Mouse (Mus musculus) liver, embryonic 14.5 days (tissue): Measurements from ENCODE around the gene Crp. TPM values are rescaled to one million over a fixed set of nuclear protein-coding genes. Genes with fewer than 3 reads are reported as not detected.

Experiments
- ATAC-seq: fragments of 200-750 bp; cut with Nextera tagmentation; 2 replicates; pipeline ENCODE4 v1.8.0; 2017; ENCODE audit warnings: moderate number of reproducible peaks, mild to moderate bottlenecking, moderate library complexity; ENCODE audit not compliant: insufficient read depth
- DNase-seq, 3 experiments: peaks; one replicate each; pipeline ENCODE4 v3.0.0-alpha.2; 2012 to 2013; ENCODE audit warnings: low read depth in 3 of 3, low spot score in 3 of 3
- H3K27ac ChIP-seq: fragments of 300-500 bp; sonication (generic); 2 replicates; pipeline ENCODE4 v1.5.1; 2014; ENCODE audit warnings: moderate library complexity, mild to moderate bottlenecking, control low read depth, inconsistent platforms
- H3K27me3 ChIP-seq: fragments of 300-500 bp; sonication (generic); 2 replicates; pipeline ENCODE4 v1.6.1; 2014; ENCODE audit warnings: mild to moderate bottlenecking, low read length, moderate library complexity; ENCODE audit not compliant: control insufficient read depth, insufficient read depth
- H3K36me3 ChIP-seq: fragments of 300-500 bp; sonication (generic); replicated peaks from 2 replicates; pipeline ENCODE4 v1.6.1; 2014; ENCODE audit warnings: low read depth; ENCODE audit not compliant: control insufficient read depth, insufficient read depth
- H3K4me1 ChIP-seq, 2 experiments: fragments of 200-500 bp in 1 of 2; fragments of 300-500 bp in 1 of 2; sonication (generic) in 1 of 2; replicated peaks; 2 replicates each; pipeline ENCODE4 v1.6.1; 2012 to 2014; ENCODE audit warnings: antibody characterized with exemption in 1 of 2, inconsistent platforms in 1 of 2, low read length in 1 of 2; ENCODE audit not compliant: control insufficient read depth in 2 of 2, insufficient read depth in 2 of 2
- H3K4me2 ChIP-seq: fragments of 300-500 bp; sonication (generic); 2 replicates; pipeline ENCODE4 v1.6.1; 2014; ENCODE audit warnings: low read depth, mild to moderate bottlenecking, control low read depth, moderate library complexity
- H3K4me3 ChIP-seq, 2 experiments: fragments of 200-500 bp in 1 of 2; fragments of 300-500 bp in 1 of 2; sonication (generic) in 1 of 2; 2 replicates each; pipeline ENCODE4 v1.5.1; 2012 to 2014; ENCODE audit warnings: low read depth in 2 of 2, low read length in 2 of 2, mild to moderate bottlenecking in 2 of 2, control low read depth in 1 of 2, inconsistent platforms in 1 of 2, moderate library complexity in 1 of 2; ENCODE audit not compliant: insufficient read depth in 1 of 2
- H3K9ac ChIP-seq: fragments of 300-500 bp; sonication (generic); replicated peaks from 2 replicates; pipeline ENCODE4 v1.6.1; 2014; ENCODE audit warnings: mild to moderate bottlenecking, control low read depth, moderate library complexity
- H3K9me3 ChIP-seq: fragments of 300-500 bp; sonication (generic); 2 replicates; pipeline ENCODE4 v1.6.1; 2016; ENCODE audit warnings: low read length, mixed read lengths; ENCODE audit not compliant: control insufficient read depth
- CTCF ChIP-seq: IDR thresholded peaks from 2 replicates; pipeline ENCODE4 v1.5.1; 2016; ENCODE audit warnings: antibody characterized with exemption, low read depth, control low read depth
- EP300 ChIP-seq: IDR thresholded peaks from 2 replicates; pipeline ENCODE4 v1.6.1; 2016; ENCODE audit warnings: antibody characterized with exemption, low read depth
- WGBS: fragments of 180-500 bp; shearing (Covaris S2); extraction: QIAGEN DNeasy Blood & Tissue Kit; methylation state at CpG from one replicate; pipeline ENCODE4 v1.1.7; 2014; ENCODE audit not compliant: insufficient replicate concordance; 5-methylcytosine and 5-hydroxymethylcytosine counted together
- polyA plus RNA-seq, 2 experiments: library from polyadenylated mRNA; depleted of rRNA in 1 of 2; stranded (reverse) in 1 of 2; unstranded in 1 of 2; fragments of >200 nt; fragmentation: Nextera tagmentation in 1 of 2; extraction: Ambion mirVana in 1 of 2; gene quantifications; 2 replicates each; pipeline versions ENCODE4 v1.2.1 to v1.2.3; 2012 to 2014

Crp gene
- polyA plus RNA-seq, 2 experiments, result 10.8 to 39.0 TPM

- TF ChIP-seq CTCF (no peak), EP300 (no peak)
- H3K4me2 ChIP-seq, result no peak overlapping the region
- no peaks in the 10 kb centered on the region for H3K9me3 ChIP-seq
- DNase-seq, result no peak
- 74% methylated on average over 4 of the region's 4 CpGs for WGBS
- no peak overlapping the region for H3K4me3 ChIP-seq
- H3K27ac ChIP-seq, result no peak overlapping the region
- no peak overlapping the region for H3K9ac ChIP-seq
- no peak for ATAC-seq
- no peaks in the 10 kb centered on the region for H3K27me3 ChIP-seq
- H3K4me1 ChIP-seq, result no peaks in the 10 kb centered on the region
- no peaks in the 10 kb centered on the region for H3K36me3 ChIP-seq
Measured at GRCm38 (mm10) chr1:172706243-172706642, 8.4 kb downstream of the Crp start.

- TF ChIP-seq CTCF, result no peak
- H3K36me3 ChIP-seq, result no peaks in the 10 kb centered on the region
- no peak overlapping the region for H3K4me3 ChIP-seq
- H3K27me3 ChIP-seq, result no peaks in the 10 kb centered on the region
- 66% methylated on average over 3 of the region's 3 CpGs for whole genome bisulfite sequencing
- no peak overlapping the region for H3K9ac ChIP-seq
- no peak for DNase-seq
- no peak for ATAC-seq
- H3K4me2 ChIP-seq, result no peak overlapping the region
- no peak overlapping the region for H3K27ac ChIP-seq
- H3K9me3 ChIP-seq, result no peaks in the 10 kb centered on the region
- no peaks in the 10 kb centered on the region for H3K4me1 ChIP-seq
Measured at GRCm38 (mm10) chr1:172709788-172710350, 12.0 kb downstream of the Crp start.

GRCm38 (mm10) chr1:172711396-172711795, 13.5 kb downstream of the Crp start:
- Histone ChIP-seq H3K27me3 (no peaks in the 10 kb centered on the region), H3K36me3 (no peaks in the 10 kb centered on the region), H3K27ac (no peak overlapping the region), H3K9me3 (no peaks in the 10 kb centered on the region), H3K4me2 (no peak overlapping the region), H3K9ac (no peak overlapping the region), H3K4me1 (no peaks in the 10 kb centered on the region), H3K4me3 (no peak overlapping the region)
- DNase-seq (no peak), ATAC-seq (no peak)
- TF ChIP-seq CTCF, result no peak
- TF ChIP-seq EP300, result no peak
- 23% methylated on average over 2 of the region's 2 CpGs for WGBS

GRCm38 (mm10) chr1:172711962-172712361, 14.1 kb downstream of the Crp start:
- no peak for DNase-seq
- no peaks in the 10 kb centered on the region for H3K9me3 ChIP-seq
- H3K4me2 ChIP-seq, result no peak overlapping the region
- H3K27ac ChIP-seq, result no peak overlapping the region
- no peak overlapping the region for H3K9ac ChIP-seq
- H3K4me3 ChIP-seq, result no peak overlapping the region
- 46% methylated on average over 4 of the region's 4 CpGs for WGBS
- no peak for TF ChIP-seq EP300
- no peak for TF ChIP-seq CTCF
- H3K4me1 ChIP-seq, result no peaks in the 10 kb centered on the region
- no peak for ATAC-seq
- H3K36me3 ChIP-seq, result no peaks in the 10 kb centered on the region
- H3K27me3 ChIP-seq, result no peaks in the 10 kb centered on the region

- ATAC-seq, result no peak
Measured at GRCm38 (mm10) chr1:172751241-172751640, 53.4 kb downstream of the Crp start.

More at GRCm38 (mm10) chr1:172751241-172751640, 53.4 kb downstream of the Crp start:
- no peak for DNase-seq
- H3K4me2 ChIP-seq, result no peak overlapping the region
- H3K4me3 ChIP-seq, result no peak overlapping the region
- no peaks in the 10 kb centered on the region for H3K4me1 ChIP-seq
- no peaks in the 10 kb centered on the region for H3K9me3 ChIP-seq
- H3K36me3 ChIP-seq, result no peaks in the 10 kb centered on the region
- no peak for TF ChIP-seq EP300
- TF ChIP-seq CTCF, result no peak
- no peaks in the 10 kb centered on the region for H3K27me3 ChIP-seq
- WGBS, result 51% methylated on average over 3 of the region's 3 CpGs
- no peak overlapping the region for H3K27ac ChIP-seq
- no peak overlapping the region for H3K9ac ChIP-seq
